20 mouse cellular contexts compared by ENCODE assay signal in the genomic region with DNA sequence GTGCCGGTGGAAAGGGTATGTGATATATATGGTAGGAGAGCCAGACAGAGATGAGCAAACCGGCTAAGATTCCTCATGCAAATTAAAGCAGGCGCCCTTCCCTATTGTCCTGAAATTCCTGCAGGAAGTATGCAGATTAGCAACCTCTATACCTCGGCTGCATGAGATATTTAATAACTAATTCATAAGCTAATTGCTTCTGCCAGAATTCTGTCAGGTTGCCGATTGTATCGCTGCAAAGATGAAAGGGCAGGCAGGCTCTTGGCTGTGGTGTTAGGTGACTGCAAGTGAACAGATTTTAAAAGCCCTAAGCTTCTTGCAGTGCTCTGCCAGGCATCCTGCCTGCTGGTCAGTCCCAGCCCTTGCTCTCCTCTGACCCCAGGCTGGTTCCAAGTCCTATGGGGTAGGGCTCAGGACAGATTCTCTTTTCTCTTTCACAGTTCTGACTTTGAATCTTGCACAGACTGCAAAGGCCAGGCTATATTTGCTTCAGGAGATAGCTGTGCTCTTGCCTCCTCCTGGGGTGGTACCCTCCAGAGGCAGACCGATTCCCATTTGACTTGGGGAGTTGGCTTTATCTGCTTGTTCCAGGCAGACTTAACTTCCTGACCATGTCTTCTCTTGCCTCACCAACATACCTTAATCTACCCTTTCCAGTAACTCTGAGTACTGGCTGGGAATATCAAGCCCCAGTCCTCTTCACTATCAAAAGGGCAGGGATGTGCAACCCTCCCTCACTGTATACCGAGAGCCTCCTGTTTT.
DNase-seq lines count a peak whose midpoint lies in the region; ATAC-seq lines count a peak whose summit lies in the region.
"Had no signal": no experiment of that assay in that cellular context is flagged by ENCODE, and none has a peak within 500 bp of the region (broad histone marks: within the 10 kb centered on the region; RNA-seq: fewer than 3 reads in every experiment).

No protein-coding gene starts in this region.

- no peaks in the 10 kb centered on the region for H3K4me1 ChIP-seq in midbrain, embryonic 11.5 days (ENCODE audit: control insufficient read depth, insufficient read depth, low read length)
- peaks cover 8% of the 10 kb centered on the region; the same call in 1 of the 2 replicates for H3K4me1 ChIP-seq in midbrain, embryonic 10.5 days
- H3K4me1 ChIP-seq in midbrain, embryonic 12.5 days = peaks cover 8% of the 10 kb centered on the region

- WGBS in midbrain, embryonic 11.5 days = 56% methylated on average over 8 of the region's 8 CpGs
- WGBS in midbrain, embryonic 10.5 days = 62% methylated on average over 8 of the region's 8 CpGs
- 44% methylated on average over 8 of the region's 8 CpGs for WGBS in midbrain, embryonic 12.5 days

- H3K27ac ChIP-seq in midbrain, embryonic 11.5 days (ENCODE audit: low read depth, low read length) = no peak overlapping the region
- H3K27ac ChIP-seq in midbrain, embryonic 10.5 days (replicated peaks) = no peak overlapping the region
- peak overlapping the region; percentile 25 for H3K27ac ChIP-seq in midbrain, embryonic 12.5 days (replicated peaks)
- H3K27ac ChIP-seq: embryonic facial prominence, embryonic 13.5 days; heart, adult 2 months had no signal

- no peak overlapping the region for H3K4me3 ChIP-seq in midbrain, embryonic 11.5 days (ENCODE audit: low read depth, low read length)
- H3K4me3 ChIP-seq in midbrain, embryonic 10.5 days = no peak overlapping the region
- no peak overlapping the region for H3K4me3 ChIP-seq in midbrain, embryonic 12.5 days
- H3K4me3 ChIP-seq: embryonic facial prominence, embryonic 13.5 days; heart, adult 2 months had no signal

- H3K27me3 ChIP-seq in midbrain, embryonic 11.5 days (ENCODE audit: control insufficient read depth, insufficient read depth, low read length) = no peaks in the 10 kb centered on the region
- no peaks in the 10 kb centered on the region for H3K27me3 ChIP-seq in midbrain, embryonic 10.5 days (ENCODE audit: low read depth, poor library complexity, severe bottlenecking)
- H3K27me3 ChIP-seq in midbrain, embryonic 12.5 days = no peaks in the 10 kb centered on the region
- H3K27me3 ChIP-seq: CH12.LX; embryonic facial prominence, embryonic 13.5 days had no signal

- no peak overlapping the region for H3K9ac ChIP-seq in midbrain, embryonic 11.5 days (ENCODE audit: low read length)
- H3K9ac ChIP-seq in midbrain, embryonic 12.5 days (replicated peaks) = no peak overlapping the region
- H3K9ac ChIP-seq: embryonic facial prominence, embryonic 13.5 days; liver, postnatal 0 days had no signal

- 0 out of 2 replicates have a peak, but pooled peaks have one; percentile 24 for ATAC-seq in midbrain, embryonic 11.5 days (ENCODE audit: low FRiP score)
- ATAC-seq in midbrain, embryonic 12.5 days (ENCODE audit: low FRiP score, low read depth) = peak; percentile 58; the same call in 1 of the 2 replicates
- ATAC-seq: activated CD4-positive, CD25-positive, alpha-beta regulatory T cell, adult 4 months; inflammation-experienced regulatory T-cells, adult 6 months; liver, postnatal 0 days had no signal

- DNase-seq in cerebellum, postnatal 10 days = peak; percentile 8 to 9
- no peak for DNase-seq in cerebellum, postnatal 4 days (ENCODE audit: low spot score in 2 of 2)
- DNase-seq in midbrain, embryonic 11.5 days (ENCODE audit: low spot score, missing footprints) = no peak
- DNase-seq in midbrain, embryonic 10.5 days (ENCODE audit: low spot score) = no peak
- DNase-seq in frontal cortex, postnatal 25 days (ENCODE audit: low spot score in 2 of 2) = no peak
- DNase-seq in layer of hippocampus, adult 18-20 months (ENCODE audit: low spot score in 2 of 2) = no peak
- DNase-seq in right cerebral cortex, postnatal 10 days (ENCODE audit: low spot score in 2 of 2) = no peak
- DNase-seq: adrenal gland, postnatal 14 days; cerebellum, adult 2 months; heart, adult 2 months; heart, postnatal 10 days; kidney, adult 8-10 months; liver, postnatal 0 days; spleen, adult 18-20 months; thymus, adult 2 months had no signal

- no peaks in the 10 kb centered on the region for H3K36me3 ChIP-seq in midbrain, embryonic 11.5 days (ENCODE audit: control insufficient read depth, insufficient read depth, low read length)
- H3K36me3 ChIP-seq in midbrain, embryonic 10.5 days = no peaks in the 10 kb centered on the region
- no peaks in the 10 kb centered on the region for H3K36me3 ChIP-seq in midbrain, embryonic 12.5 days

- H3K9me3 ChIP-seq in midbrain, embryonic 11.5 days (ENCODE audit: control insufficient read depth, low read length) = no peaks in the 10 kb centered on the region
- H3K9me3 ChIP-seq in midbrain, embryonic 10.5 days (replicated peaks) = no peaks in the 10 kb centered on the region
- H3K9me3 ChIP-seq in midbrain, embryonic 12.5 days = no peaks in the 10 kb centered on the region
- H3K9me3 ChIP-seq: embryonic facial prominence, embryonic 13.5 days had no signal

- no peak overlapping the region for H3K4me2 ChIP-seq in midbrain, embryonic 11.5 days
- H3K4me2 ChIP-seq in midbrain, embryonic 12.5 days (replicated peaks) = 0 out of 2 replicates have a peak overlapping the region, but pooled peaks have one; percentile 3
- H3K4me2 ChIP-seq: embryonic facial prominence, embryonic 13.5 days had no signal

Comparison
In these comparisons a context has a peak if more than half of its experiments do, and no peak if none do; other contexts are left out.
1. DNase-seq: peak in cerebellum, postnatal 10 days (2 of 2); none in cerebellum, postnatal 4 days (0 of 2), midbrain, embryonic 11.5 days (single experiment), midbrain, embryonic 10.5 days (single experiment), frontal cortex, postnatal 25 days (0 of 2), layer of hippocampus, adult 18-20 months (0 of 2) and right cerebral cortex, postnatal 10 days (0 of 2).